Mouse (Mus musculus) stomach, postnatal 0 days (tissue): Measurements from ENCODE around the gene Rasa4.
"Not testable (repeated sequence)": the region's sequence is repeated elsewhere in the genome, so short reads cannot be mapped to it uniquely, and the experiment has no call there.

Source experiments
- CTCF ChIP-seq: IDR thresholded peaks from 2 replicates; pipeline ENCODE4 v1.5.1; 2016; ENCODE audit warnings: antibody characterized with exemption, low read depth, mild to moderate bottlenecking, moderate library complexity
- EP300 ChIP-seq: optimal IDR thresholded peaks from 2 replicates; pipeline ENCODE3; 2016; ENCODE audit warnings: antibody characterized with exemption

DNA sequence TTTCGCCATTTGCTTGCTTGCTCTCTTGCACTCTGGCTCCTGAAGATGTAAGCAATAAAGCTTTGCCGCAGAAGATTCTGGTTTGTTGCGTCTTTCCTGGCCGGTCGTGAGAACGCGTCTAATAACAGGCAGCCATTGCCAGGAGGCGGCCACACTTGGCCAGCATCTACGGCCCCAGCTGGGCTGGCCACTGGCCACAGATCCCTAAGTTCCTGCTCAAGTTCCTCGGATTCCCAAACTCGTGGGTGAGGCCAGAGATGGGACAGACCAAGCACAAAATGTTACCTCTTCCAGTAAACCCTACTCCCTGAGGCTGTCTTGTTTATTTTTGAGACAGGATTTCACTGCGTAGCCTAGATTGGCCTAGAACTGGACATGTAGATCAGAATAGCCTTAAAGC is 76.4 kb downstream of the Rasa4 start:
- TF ChIP-seq CTCF, EP300: not testable (repeated sequence)
